Mouse (Mus musculus): ENCODE data around the gene Gm45618. TPM values are rescaled to one million over a fixed set of nuclear protein-coding genes. Genes with fewer than 3 reads are reported as not detected.
"Not testable (repeated sequence)": the region's sequence is repeated elsewhere in the genome, so short reads cannot be mapped to it uniquely, and the experiment has no call there.

Gm45618 gene
- polyA plus RNA-seq, 1 experiment from 2014 or later, result not detected

GRCm38 (mm10) chr7:142145413-142145940, 24.9 kb upstream of the Gm45618 start:
- H3K9me3 ChIP-seq (ENCODE audit: control insufficient read depth, low read length), result no peaks in the 10 kb centered on the region
- 40% methylated on average over 4 of the region's 4 CpGs for whole genome bisulfite sequencing
- no peaks in the 10 kb centered on the region for H3K36me3 ChIP-seq (ENCODE audit: control insufficient read depth, insufficient read depth, low read length)
- ATAC-seq (ENCODE audit: low FRiP score, low TSS enrichment), result no peak
- no peaks in the 10 kb centered on the region for H3K27me3 ChIP-seq (ENCODE audit: control insufficient read depth, insufficient read depth, low read length)
- H3K27ac ChIP-seq (ENCODE audit: low read depth, low read length), result no peak overlapping the region
- H3K9ac ChIP-seq (ENCODE audit: low read depth, low read length), result no peak overlapping the region
- no peak overlapping the region for H3K4me3 ChIP-seq (ENCODE audit: low read length)
- no peaks in the 10 kb centered on the region for H3K4me1 ChIP-seq (ENCODE audit: control insufficient read depth, insufficient read depth, low read length)
- no peak overlapping the region for H3K4me2 ChIP-seq (replicated peaks; ENCODE audit: low read depth, low read length)

- no peak within 1 kb of the TSS for H3K27ac ChIP-seq (ENCODE audit: low read depth, low read length)
- 70% methylated on average over 1 of the region's 1 CpGs for WGBS
- no peaks in the 10 kb centered on the region for H3K4me1 ChIP-seq (ENCODE audit: control insufficient read depth, insufficient read depth, low read length)
- no peaks in the 10 kb centered on the region for H3K9me3 ChIP-seq (ENCODE audit: control insufficient read depth, low read length)
- ATAC-seq (ENCODE audit: low FRiP score, low TSS enrichment), result no peak
- no peaks in the 10 kb centered on the region for H3K27me3 ChIP-seq (ENCODE audit: control insufficient read depth, insufficient read depth, low read length)
- H3K4me3 ChIP-seq (ENCODE audit: low read length), result no peak within 1 kb of the TSS
- no peaks in the 10 kb centered on the region for H3K36me3 ChIP-seq (ENCODE audit: control insufficient read depth, insufficient read depth, low read length)
- no peak within 1 kb of the TSS for H3K9ac ChIP-seq (ENCODE audit: low read depth, low read length)
- H3K4me2 ChIP-seq (replicated peaks; ENCODE audit: low read depth, low read length), result no peak within 1 kb of the TSS
These were observed 24.0 kb upstream of the Gm45618 start, which contains the start of gene Gm45337 for GRCm38 (mm10) chr7:142144507-142144906. Gene Gm45337 (minus strand): TSS chr7:142144607.

GRCm38 (mm10) chr7:142143506-142144010, 23.0 kb upstream of the Gm45618 start:
- not testable (repeated sequence) for H3K9me3 ChIP-seq (ENCODE audit: control insufficient read depth, low read length); H3K27me3 ChIP-seq (ENCODE audit: control insufficient read depth, insufficient read depth, low read length); H3K4me1 ChIP-seq (ENCODE audit: control insufficient read depth, insufficient read depth, low read length); H3K36me3 ChIP-seq (ENCODE audit: control insufficient read depth, insufficient read depth, low read length); H3K9ac ChIP-seq (ENCODE audit: low read depth, low read length); H3K27ac ChIP-seq (ENCODE audit: low read depth, low read length); H3K4me2 ChIP-seq (replicated peaks; ENCODE audit: low read depth, low read length); H3K4me3 ChIP-seq (ENCODE audit: low read length); ATAC-seq (ENCODE audit: low FRiP score, low TSS enrichment)
- WGBS, result 43% methylated on average over 1 of the region's 1 CpGs

- H3K4me3 ChIP-seq (ENCODE audit: low read length), result no peak overlapping the region
- no peaks in the 10 kb centered on the region for H3K4me1 ChIP-seq (ENCODE audit: control insufficient read depth, insufficient read depth, low read length)
- H3K27ac ChIP-seq (ENCODE audit: low read depth, low read length), result no peak overlapping the region
- no peak for ATAC-seq (ENCODE audit: low FRiP score, low TSS enrichment)
- no peaks in the 10 kb centered on the region for H3K36me3 ChIP-seq (ENCODE audit: control insufficient read depth, insufficient read depth, low read length)
- no peaks in the 10 kb centered on the region for H3K27me3 ChIP-seq (ENCODE audit: control insufficient read depth, insufficient read depth, low read length)
- no peak overlapping the region for H3K9ac ChIP-seq (ENCODE audit: low read depth, low read length)
- no peak overlapping the region for H3K4me2 ChIP-seq (replicated peaks; ENCODE audit: low read depth, low read length)
- no peaks in the 10 kb centered on the region for H3K9me3 ChIP-seq (ENCODE audit: control insufficient read depth, low read length)
- 0% methylated on average over 1 of the region's 1 CpGs for WGBS
These were observed 20.2 kb upstream of the Gm45618 start for GRCm38 (mm10) chr7:142140696-142141095.

- not testable (repeated sequence) for ATAC-seq (ENCODE audit: low FRiP score, low TSS enrichment); H3K27ac ChIP-seq (ENCODE audit: low read depth, low read length); H3K9me3 ChIP-seq (ENCODE audit: control insufficient read depth, low read length); H3K4me2 ChIP-seq (replicated peaks; ENCODE audit: low read depth, low read length); H3K9ac ChIP-seq (ENCODE audit: low read depth, low read length); H3K36me3 ChIP-seq (ENCODE audit: control insufficient read depth, insufficient read depth, low read length); H3K4me1 ChIP-seq (ENCODE audit: control insufficient read depth, insufficient read depth, low read length); H3K4me3 ChIP-seq (ENCODE audit: low read length); H3K27me3 ChIP-seq (ENCODE audit: control insufficient read depth, insufficient read depth, low read length)
- WGBS, result 31% methylated on average over 2 of the region's 2 CpGs
These were observed 15.4 kb upstream of the Gm45618 start, which contains the start of gene Gm39115 for GRCm38 (mm10) chr7:142135934-142136333. Gene Gm39115 (minus strand): TSS chr7:142136034.

GRCm38 (mm10) chr7:142134206-142134995, 13.9 kb upstream of the Gm45618 start:
- Histone ChIP-seq H3K4me1 (ENCODE audit: control insufficient read depth, insufficient read depth, low read length) (no peaks in the 10 kb centered on the region), H3K36me3 (ENCODE audit: control insufficient read depth, insufficient read depth, low read length) (no peaks in the 10 kb centered on the region), H3K9me3 (ENCODE audit: control insufficient read depth, low read length) (no peaks in the 10 kb centered on the region), H3K4me2 (replicated peaks; ENCODE audit: low read depth, low read length) (no peak overlapping the region), H3K9ac (ENCODE audit: low read depth, low read length) (no peak overlapping the region), H3K27ac (ENCODE audit: low read depth, low read length) (no peak overlapping the region), H3K27me3 (ENCODE audit: control insufficient read depth, insufficient read depth, low read length) (no peaks in the 10 kb centered on the region), H3K4me3 (ENCODE audit: low read length) (no peak overlapping the region)
- no peak for ATAC-seq (ENCODE audit: low FRiP score, low TSS enrichment)
- WGBS, result 56% methylated on average over 4 of the region's 4 CpGs

GRCm38 (mm10) chr7:142128843-142129242, 8.3 kb upstream of the Gm45618 start:
- no peak overlapping the region for H3K9ac ChIP-seq (ENCODE audit: low read depth, low read length)
- no peaks in the 10 kb centered on the region for H3K36me3 ChIP-seq (ENCODE audit: control insufficient read depth, insufficient read depth, low read length)
- H3K27ac ChIP-seq (ENCODE audit: low read depth, low read length), result no peak overlapping the region
- H3K4me2 ChIP-seq (replicated peaks; ENCODE audit: low read depth, low read length), result no peak overlapping the region
- no peaks in the 10 kb centered on the region for H3K27me3 ChIP-seq (ENCODE audit: control insufficient read depth, insufficient read depth, low read length)
- no peak for ATAC-seq (ENCODE audit: low FRiP score, low TSS enrichment)
- H3K4me3 ChIP-seq (ENCODE audit: low read length), result no peak overlapping the region
- H3K4me1 ChIP-seq (ENCODE audit: control insufficient read depth, insufficient read depth, low read length), result no peaks in the 10 kb centered on the region
- 67% methylated on average over 4 of the region's 4 CpGs for WGBS
- no peaks in the 10 kb centered on the region for H3K9me3 ChIP-seq (ENCODE audit: control insufficient read depth, low read length)

- Histone ChIP-seq H3K27me3 (ENCODE audit: control insufficient read depth, insufficient read depth, low read length) (no peaks in the 10 kb centered on the region), H3K4me2 (replicated peaks; ENCODE audit: low read depth, low read length) (no peak overlapping the region), H3K4me1 (ENCODE audit: control insufficient read depth, insufficient read depth, low read length) (no peaks in the 10 kb centered on the region), H3K27ac (ENCODE audit: low read depth, low read length) (no peak overlapping the region), H3K4me3 (ENCODE audit: low read length) (no peak overlapping the region), H3K9ac (ENCODE audit: low read depth, low read length) (no peak overlapping the region), H3K36me3 (ENCODE audit: control insufficient read depth, insufficient read depth, low read length) (no peaks in the 10 kb centered on the region), H3K9me3 (ENCODE audit: control insufficient read depth, low read length) (no peaks in the 10 kb centered on the region)
- WGBS, result 18% methylated on average over 5 of the region's 5 CpGs
- no peak for ATAC-seq (ENCODE audit: low FRiP score, low TSS enrichment)
These were observed 897 bp downstream of the Gm45618 start for GRCm38 (mm10) chr7:142119632-142120031.

- Histone ChIP-seq H3K4me1 (ENCODE audit: control insufficient read depth, insufficient read depth, low read length) (no peaks in the 10 kb centered on the region), H3K4me2 (replicated peaks; ENCODE audit: low read depth, low read length) (no peak overlapping the region), H3K27me3 (ENCODE audit: control insufficient read depth, insufficient read depth, low read length) (no peaks in the 10 kb centered on the region), H3K9me3 (ENCODE audit: control insufficient read depth, low read length) (no peaks in the 10 kb centered on the region), H3K9ac (ENCODE audit: low read depth, low read length) (no peak overlapping the region), H3K36me3 (ENCODE audit: control insufficient read depth, insufficient read depth, low read length) (no peaks in the 10 kb centered on the region), H3K27ac (ENCODE audit: low read depth, low read length) (no peak overlapping the region), H3K4me3 (ENCODE audit: low read length) (no peak overlapping the region)
- 60% methylated on average over 5 of the region's 5 CpGs for WGBS
- no peak for ATAC-seq (ENCODE audit: low FRiP score, low TSS enrichment)
These were observed 15.8 kb downstream of the Gm45618 start for GRCm38 (mm10) chr7:142104747-142105146.
